Mouse (Mus musculus) skeletal muscle tissue, adult 2 months (tissue): Measurements from ENCODE around the gene Lrp10.

Experiments used
- DNase-seq: peaks from one replicate; pipeline ENCODE4 v3.0.0-alpha.2; 2012; ENCODE audit warnings: low read depth, low spot score

Gene Lrp10

DNA sequence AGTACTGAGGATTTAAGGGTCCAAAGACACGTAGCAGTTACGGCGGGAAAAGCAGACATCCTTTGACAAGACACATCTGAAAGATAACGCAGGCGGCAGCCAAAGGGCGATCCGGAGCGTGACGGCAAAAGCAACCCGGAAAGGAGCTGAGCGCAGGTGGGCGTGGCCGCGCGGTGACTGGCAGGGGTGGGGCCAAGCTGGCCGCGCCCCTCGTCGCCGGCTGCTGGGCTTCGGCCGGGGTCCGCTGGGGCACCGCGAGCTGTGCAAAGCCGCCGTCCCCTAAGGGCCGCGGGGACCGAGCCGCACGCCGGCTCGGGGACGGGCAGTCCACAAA, at the start of gene Lrp10:
TSS of gene Lrp10 (plus strand) at position 179 of the 334 bp plus-strand sequence.
- DNase-seq: peak; percentile 66

DNA sequence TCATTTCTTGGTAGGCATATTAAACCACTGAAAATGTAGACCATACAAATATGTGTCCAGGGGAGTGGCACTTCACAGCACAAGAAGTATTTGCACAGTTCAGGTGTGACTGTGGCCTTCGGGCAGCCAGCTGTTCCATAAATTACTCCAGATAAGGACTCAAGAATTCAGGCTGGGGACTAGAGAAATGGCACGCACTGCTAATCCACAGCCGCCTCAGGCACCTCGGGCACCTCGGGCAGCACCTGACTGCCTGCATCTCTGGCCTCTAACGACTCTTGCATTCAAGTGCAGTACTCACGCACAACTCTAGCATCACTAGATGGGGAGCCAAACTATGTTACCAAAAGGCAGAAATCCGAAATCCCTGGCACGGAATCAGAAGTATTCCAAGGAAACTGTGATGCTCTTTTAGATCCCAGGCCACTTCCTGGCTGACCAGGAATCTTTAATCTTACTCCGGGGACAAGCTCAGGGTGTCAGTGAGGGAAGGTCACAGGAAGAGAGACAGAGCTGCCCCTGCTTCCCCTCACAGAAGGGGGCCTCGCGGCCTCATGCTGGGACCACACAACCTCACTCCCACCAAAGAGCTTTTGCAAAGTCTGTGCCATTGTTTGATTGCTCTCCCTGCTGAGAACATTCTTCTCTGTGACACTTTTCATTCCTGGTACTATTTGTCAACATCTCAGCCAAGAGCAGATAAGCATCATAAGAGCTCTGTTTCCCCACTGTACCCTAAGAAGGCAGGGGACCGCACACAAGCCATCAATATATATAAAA, 48.5 kb upstream of the Lrp10 start:
- DNase-seq: no peak

DNA sequence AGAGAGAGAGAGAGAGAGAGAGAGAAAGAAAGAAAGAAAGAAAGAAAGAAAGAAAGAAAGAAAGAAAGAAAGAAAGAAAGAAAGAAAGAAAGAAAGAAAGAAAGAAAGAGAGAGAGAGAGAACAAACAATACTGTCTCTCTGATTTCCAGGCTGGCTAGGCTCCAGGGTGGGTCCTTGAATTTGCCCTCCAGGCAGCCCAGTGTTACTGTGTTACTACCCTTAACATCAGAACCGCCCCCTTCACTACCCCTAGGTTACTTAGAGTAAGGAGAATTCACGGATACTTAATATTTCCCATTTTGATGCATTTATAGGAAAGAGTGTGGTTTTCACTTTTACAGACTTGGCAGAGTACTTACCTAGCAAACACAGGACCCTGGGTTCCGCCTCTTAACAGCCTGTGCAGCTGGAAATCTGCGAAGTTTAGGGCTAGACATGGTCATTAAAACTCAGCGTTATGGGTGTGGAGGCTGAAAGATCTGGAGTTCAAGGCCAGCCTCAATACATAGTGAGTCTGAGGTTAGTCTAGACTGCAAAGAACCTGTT, 47.6 kb upstream of the Lrp10 start:
- DNase-seq: no peak

- DNase-seq: no peak
Observed at GRCm38 (mm10) chr14:54416830-54417229, 47.1 kb upstream of the Lrp10 start.

GRCm38 (mm10) chr14:54417623-54418081, 46.3 kb upstream of the Lrp10 start, which contains the start of gene Slc7a7:
Gene Slc7a7 (minus strand): TSS chr14:54417780.
- no peak for DNase-seq

DNA sequence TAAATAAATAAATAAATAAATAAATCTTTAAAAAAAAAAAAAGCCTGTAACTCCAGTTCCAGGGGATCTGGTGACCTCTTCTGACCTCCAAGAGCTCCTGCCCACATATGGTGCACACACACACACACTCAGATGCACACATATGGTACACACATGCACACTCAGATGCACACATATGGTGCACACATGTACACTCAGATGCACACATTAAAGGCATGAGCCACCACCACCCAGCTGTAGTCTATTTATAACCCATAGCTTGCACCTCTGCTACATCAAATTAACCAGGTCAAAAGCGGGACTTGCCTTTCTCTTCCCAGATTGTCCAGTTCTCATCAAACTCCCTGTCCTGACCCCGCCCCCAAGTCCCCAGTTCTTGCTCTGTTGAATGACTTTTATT, 42.9 kb upstream of the Lrp10 start:
- DNase-seq: no peak

- no peak for DNase-seq
Observed at GRCm38 (mm10) chr14:54423406-54423805, 40.5 kb upstream of the Lrp10 start.

GRCm38 (mm10) chr14:54424634-54425033, 39.3 kb upstream of the Lrp10 start:
- no peak for DNase-seq

DNA sequence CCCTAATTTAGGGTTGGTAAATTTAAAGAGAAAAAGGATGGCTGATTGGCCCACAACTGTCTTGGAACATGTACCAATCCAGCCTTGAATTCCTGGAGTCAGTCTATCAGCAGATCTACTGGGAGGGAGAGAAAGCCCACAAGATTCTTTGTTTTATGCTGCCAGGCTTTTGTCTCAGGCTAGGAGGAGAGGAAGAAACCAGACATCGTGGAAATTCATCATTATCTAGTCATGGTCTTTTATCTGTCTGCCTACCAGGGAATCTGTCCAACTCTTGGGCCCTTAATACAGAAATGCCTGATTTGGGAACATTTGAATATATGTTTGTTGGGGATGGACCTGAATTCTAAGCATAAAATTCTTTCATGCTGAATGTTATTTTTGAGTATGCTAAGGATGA, 38.4 kb upstream of the Lrp10 start:
- no peak for DNase-seq

GRCm38 (mm10) chr14:54426003-54426688, 37.8 kb upstream of the Lrp10 start:
- DNase-seq: no peak

DNA sequence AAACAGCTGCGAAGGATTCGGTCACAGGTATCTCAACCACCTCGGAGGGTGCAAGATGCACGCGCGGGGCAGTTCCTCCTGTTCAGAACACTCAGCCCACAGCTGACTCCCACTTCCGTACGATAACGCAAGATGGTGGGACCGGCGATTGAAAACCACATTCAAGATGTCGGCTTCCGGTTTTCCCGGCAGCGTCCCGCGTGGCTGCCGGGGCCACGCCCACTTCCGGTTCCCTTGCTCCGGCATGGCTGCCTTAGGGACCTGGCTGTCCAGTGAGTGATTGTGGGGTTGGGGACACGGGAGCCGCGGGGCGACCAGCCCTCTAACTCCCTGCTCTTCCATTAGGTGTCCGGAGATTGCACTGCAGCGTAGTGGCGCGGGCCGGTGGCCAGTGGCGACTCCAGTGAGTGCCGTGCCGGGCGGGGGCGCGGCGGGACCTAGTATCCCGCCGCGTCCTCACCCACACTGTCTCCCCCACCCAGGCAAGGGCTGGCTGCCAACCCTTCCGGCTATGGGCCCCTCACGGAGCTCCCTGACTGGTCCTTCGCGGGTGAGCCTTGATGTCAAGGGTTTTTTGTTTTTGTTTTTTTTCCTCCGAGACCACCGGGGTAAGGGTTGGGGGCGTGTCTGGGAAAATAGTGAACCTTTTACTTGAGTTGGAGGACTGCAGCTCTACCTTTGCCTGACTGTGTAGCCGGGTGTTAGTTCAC, 37.1 kb upstream of the Lrp10 start, which contains the start of gene Mrpl52:
TSS of gene Mrpl52 (plus strand) at position 221 of the 710 bp plus-strand sequence.
- DNase-seq: peak; percentile 89

DNA sequence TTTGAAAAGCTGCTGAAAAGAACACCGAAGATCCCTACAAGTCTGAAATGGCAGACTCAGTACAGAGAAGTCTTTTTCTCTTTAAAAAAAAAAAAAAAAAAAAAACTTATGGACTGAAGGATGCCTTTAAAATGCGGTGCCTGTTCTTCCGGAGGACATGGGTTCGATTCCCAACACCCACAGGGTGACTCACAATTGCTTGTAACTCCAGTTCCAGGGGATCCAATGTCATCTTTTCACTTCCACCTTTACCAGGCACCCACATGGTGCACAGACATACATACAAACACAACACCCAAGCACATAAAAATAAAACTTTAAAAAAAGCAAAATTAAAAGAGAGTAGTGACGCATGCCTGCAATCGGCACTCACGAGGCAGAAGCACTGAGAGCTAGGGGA, 36.2 kb upstream of the Lrp10 start:
- no peak for DNase-seq

GRCm38 (mm10) chr14:54428421-54428820, 35.5 kb upstream of the Lrp10 start:
- DNase-seq: no peak

DNA sequence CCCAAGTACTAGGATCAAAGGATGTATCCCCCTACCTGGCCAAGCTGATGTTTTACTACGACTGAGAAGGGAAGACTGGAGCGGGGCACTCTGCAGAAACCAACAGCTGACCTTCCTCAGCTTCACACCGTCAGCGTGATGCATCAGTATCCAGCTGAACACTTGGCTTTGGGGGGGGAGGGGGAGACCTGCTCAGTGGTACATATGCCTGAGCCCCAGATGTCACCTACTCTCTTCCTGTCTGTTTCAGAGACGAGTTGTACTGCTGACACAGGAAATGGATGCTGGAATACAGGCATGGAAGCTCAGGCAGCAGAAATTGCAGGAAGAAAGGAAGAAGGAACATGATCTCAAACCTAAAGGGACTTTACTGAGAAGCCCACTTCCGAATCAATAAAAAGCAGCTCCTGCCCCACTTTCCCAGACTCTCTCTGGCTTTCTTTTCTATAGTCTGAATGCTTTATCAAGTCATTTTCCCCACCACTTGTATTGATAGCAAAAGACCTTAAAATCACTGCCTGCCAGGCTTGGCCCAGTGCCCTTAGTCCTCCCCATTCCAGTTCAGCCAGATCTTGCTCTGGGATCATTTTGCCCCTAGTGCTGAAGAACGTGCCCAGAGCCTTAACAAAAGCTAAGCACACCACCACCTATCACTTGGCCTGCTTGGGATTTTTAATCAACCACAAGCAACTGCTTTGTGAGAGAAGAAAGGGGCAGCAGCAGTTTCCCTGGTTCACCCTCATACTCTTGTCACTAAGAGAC, 34.4 kb upstream of the Lrp10 start:
- no peak for DNase-seq

DNA sequence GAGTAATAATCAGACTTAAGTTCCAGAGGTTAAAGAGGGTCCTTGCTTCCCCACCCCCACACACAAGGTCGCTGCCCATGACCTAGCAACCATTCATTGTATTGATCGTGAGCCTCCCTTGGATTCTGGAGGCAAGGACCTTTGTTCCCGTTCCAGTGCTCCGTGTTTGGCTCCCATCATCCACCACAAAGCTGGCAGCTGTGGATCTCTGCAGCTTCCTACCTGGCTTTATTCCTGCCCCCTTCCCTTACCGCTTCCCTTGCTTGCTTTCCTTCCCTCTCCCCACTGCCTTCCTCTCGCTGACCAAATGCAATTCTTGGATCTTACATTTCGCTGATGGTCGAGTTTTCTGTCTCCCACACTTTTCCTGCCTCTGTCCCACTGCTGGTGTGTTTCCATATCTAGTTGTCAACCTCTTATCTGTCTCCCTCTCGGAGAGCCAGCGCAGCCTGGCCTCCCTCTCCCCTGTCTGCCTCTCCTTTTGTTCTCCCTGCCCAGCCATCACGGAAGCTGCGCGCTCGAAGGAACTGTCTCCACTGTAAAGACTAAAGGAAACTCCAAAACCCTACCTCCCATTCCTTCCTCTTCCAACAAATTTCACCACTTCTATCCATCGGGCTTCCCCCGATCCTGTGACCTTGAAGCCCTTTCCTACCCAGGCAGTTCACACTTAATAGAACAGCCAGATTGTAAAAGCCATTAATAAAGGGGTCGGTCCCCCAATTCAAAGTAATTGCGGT, 33.4 kb upstream of the Lrp10 start:
- no peak for DNase-seq

DNA sequence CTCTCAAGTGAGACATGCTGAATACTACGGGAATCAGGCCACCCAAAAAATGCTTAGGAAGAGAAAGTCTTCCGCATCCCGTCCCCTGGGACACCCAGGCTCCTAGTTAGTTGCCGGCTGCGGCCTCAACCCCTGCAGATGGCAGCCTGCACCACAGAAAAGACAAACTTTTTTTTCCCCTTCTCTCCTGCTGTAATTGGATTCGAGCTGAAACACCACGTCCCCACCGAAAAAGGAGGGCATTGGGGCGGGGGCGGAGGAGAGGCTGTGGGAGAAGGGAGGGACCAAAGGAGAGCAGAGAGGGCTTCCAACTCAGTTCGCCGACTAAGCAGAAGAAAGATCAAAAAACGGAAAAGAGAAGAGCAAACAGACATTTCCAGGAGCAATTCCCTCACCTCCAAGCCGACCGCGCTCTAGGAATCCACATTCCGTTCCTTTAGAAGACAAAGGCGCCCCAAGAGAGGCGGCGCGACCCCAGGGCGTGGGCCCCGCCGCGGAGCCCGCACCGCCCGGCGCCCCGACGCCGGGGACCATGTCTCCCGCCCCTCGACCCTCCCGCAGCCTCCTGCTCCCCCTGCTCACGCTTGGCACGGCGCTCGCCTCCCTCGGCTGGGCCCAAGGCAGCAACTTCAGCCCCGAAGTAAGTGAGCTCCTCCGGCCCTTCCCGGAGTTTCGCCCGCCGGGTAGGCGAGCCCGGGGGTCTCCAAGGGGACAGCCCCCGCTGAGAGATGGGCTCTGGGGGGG, 32.4 kb upstream of the Lrp10 start, which contains the start of gene Mmp14:
TSS of gene Mmp14 (plus strand) at position 279 of the 744 bp plus-strand sequence.
- peak; percentile 71 for DNase-seq

- DNase-seq: no peak
Observed at GRCm38 (mm10) chr14:54432078-54432836, 31.7 kb upstream of the Lrp10 start.

DNA sequence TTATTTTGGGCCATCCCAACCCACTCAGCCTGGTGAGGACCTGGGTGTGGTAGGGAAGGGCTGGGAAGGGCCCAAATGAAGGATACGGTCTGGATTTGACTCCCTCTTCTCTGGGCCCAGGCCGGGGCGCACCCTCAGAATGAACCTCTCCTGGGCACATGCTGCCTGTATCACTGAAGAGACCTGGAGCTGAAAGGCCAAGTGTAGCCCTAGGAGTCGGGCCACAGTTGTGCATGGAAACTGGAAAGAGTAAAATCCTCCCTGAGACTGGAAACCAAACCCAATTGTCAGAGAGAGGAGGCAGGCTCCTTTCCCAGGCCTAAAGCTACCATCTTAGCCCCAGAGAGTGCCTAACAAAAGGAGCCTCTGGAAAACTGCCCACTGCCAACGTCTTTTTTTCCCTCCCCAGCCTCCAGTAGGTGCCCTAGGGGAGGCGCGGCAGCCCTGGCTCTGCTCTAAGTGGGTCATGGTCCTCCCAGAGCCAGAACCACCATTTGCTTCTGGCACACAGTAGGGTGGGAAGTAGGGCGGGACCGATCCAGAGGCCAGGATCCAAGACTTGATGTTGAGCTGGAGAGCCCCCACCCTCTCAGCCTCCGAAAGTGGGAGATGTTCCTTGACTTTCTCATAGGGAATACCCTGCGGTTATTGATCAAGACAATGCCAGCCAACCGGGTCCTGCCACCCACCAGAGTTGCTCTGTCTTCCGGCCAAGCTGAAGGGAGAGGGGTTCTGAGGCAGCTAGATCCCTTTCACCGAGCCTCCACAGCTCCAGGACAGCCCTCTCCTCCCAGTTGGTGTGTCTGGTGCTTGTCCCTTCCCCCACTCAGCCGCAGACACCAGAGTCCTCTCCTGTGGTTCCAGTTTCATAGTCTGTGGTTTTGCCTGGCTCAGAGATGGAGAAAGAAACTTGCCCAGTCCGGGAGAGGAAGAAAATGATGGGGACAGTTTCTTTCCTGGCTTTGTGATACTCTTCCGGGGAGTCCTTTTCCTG, 30.8 kb upstream of the Lrp10 start:
- DNase-seq: no peak
